Comparison of ENCODE assay signal across 11 mouse cellular contexts in genomic region chr3:90450874-90451273, GRCm38 (mm10). TPM values are rescaled to one million over a fixed set of nuclear protein-coding genes. Genes with fewer than 3 reads are reported as not detected.
DNase-seq lines count a peak whose midpoint lies in the region; ATAC-seq and TF ChIP-seq lines count a peak whose summit lies in the region.
"Had no signal": no experiment of that assay in that cellular context is flagged by ENCODE, and none has a peak within 500 bp of the region (broad histone marks: within the 10 kb centered on the region; RNA-seq: fewer than 3 reads in every experiment).

No protein-coding gene starts in this region.

- no peak for DNase-seq in forebrain, embryonic 14.5 days (ENCODE audit: low spot score)
- no peak for DNase-seq in layer of hippocampus, adult 2 months (ENCODE audit: low spot score in 2 of 2)
- DNase-seq in layer of hippocampus, adult 8-10 months (ENCODE audit: low spot score in 2 of 2) = no peak
- no peak for DNase-seq in cerebellum, postnatal 14 days
- no peak for DNase-seq in gastrocnemius, adult 8-10 months (ENCODE audit: low spot score in 2 of 2)
- DNase-seq: kidney, adult 11 months; left cerebral cortex, postnatal 4 days had no signal

- no peak overlapping the region for H3K4me3 ChIP-seq in forebrain, embryonic 14.5 days (ENCODE audit: low read depth, low read length)
- no peak overlapping the region for H3K4me3 ChIP-seq in forebrain, embryonic 12.5 days (replicated peaks)
- no peak overlapping the region for H3K4me3 ChIP-seq in layer of hippocampus, adult 2 months
- no peak overlapping the region for H3K4me3 ChIP-seq in brown adipose tissue, adult 24 weeks (ENCODE audit: insufficient read depth, low read depth, low read length)
- peak overlapping the region; percentile 31 for H3K4me3 ChIP-seq in liver, embryonic 12.5 days
- H3K4me3 ChIP-seq: forebrain, embryonic 13.5 days had no signal

- peaks cover 3% of the 10 kb centered on the region; the same call in 1 of the 2 replicates for H3K4me1 ChIP-seq in forebrain, embryonic 14.5 days (ENCODE audit: control insufficient read depth, insufficient read depth, low read length)
- H3K4me1 ChIP-seq in forebrain, embryonic 12.5 days = peaks cover 14% of the 10 kb centered on the region
- H3K4me1 ChIP-seq in brown adipose tissue, adult 24 weeks (ENCODE audit: control insufficient read depth, insufficient read depth, insufficient read length, low read length) = peaks cover 19% of the 10 kb centered on the region
- peaks cover 29% of the 10 kb centered on the region for H3K4me1 ChIP-seq in liver, embryonic 12.5 days

- ATAC-seq in forebrain, embryonic 14.5 days = no peak
- ATAC-seq in forebrain, embryonic 12.5 days (ENCODE audit: low FRiP score) = no peak
- ATAC-seq in liver, embryonic 12.5 days = no peak
- ATAC-seq: forebrain, embryonic 13.5 days had no signal

- 45% methylated on average over 12 of the region's 12 CpGs for WGBS in forebrain, embryonic 14.5 days
- 39% methylated on average over 12 of the region's 12 CpGs for WGBS in forebrain, embryonic 12.5 days
- 22% methylated on average over 10 of the region's 12 CpGs for WGBS in liver, embryonic 12.5 days (ENCODE audit: insufficient replicate concordance)

- H3K4me2 ChIP-seq in forebrain, embryonic 14.5 days (ENCODE audit: low read length) = no peak overlapping the region
- no peak overlapping the region for H3K4me2 ChIP-seq in forebrain, embryonic 12.5 days
- H3K4me2 ChIP-seq in liver, embryonic 12.5 days = peak overlapping the region; percentile 56
- H3K4me2 ChIP-seq: forebrain, embryonic 13.5 days had no signal

- H3K36me3 ChIP-seq in forebrain, embryonic 14.5 days (ENCODE audit: control insufficient read depth, insufficient read depth, low read length) = no peaks in the 10 kb centered on the region
- H3K36me3 ChIP-seq in forebrain, embryonic 12.5 days (replicated peaks) = no peaks in the 10 kb centered on the region
- H3K36me3 ChIP-seq in liver, embryonic 12.5 days = no peaks in the 10 kb centered on the region

- H3K27me3 ChIP-seq in forebrain, embryonic 14.5 days (replicated peaks; ENCODE audit: control insufficient read depth, insufficient read depth, low read length) = no peaks in the 10 kb centered on the region
- H3K27me3 ChIP-seq in forebrain, embryonic 12.5 days = peaks cover 7% of the 10 kb centered on the region; the same call in 1 of the 2 replicates
- peaks cover 7% of the 10 kb centered on the region; the same call in 1 of the 2 replicates for H3K27me3 ChIP-seq in liver, embryonic 12.5 days (replicated peaks)
- H3K27me3 ChIP-seq: forebrain, embryonic 13.5 days had no signal

- H3K9ac ChIP-seq in forebrain, embryonic 14.5 days (ENCODE audit: low read length) = 0 out of 2 replicates have a peak overlapping the region, but pooled peaks have one; percentile 17
- H3K9ac ChIP-seq in forebrain, embryonic 12.5 days = no peak overlapping the region
- no peak overlapping the region for H3K9ac ChIP-seq in liver, embryonic 12.5 days
- H3K9ac ChIP-seq: forebrain, embryonic 13.5 days had no signal

- no peak for TF ChIP-seq CTCF in layer of hippocampus, adult 2 months (conservative IDR thresholded peaks at IDR 0.05)

- no peak overlapping the region for H3K27ac ChIP-seq in forebrain, embryonic 14.5 days (ENCODE audit: low read depth, low read length)
- no peak overlapping the region for H3K27ac ChIP-seq in forebrain, embryonic 12.5 days
- peak overlapping the region; percentile 85 for H3K27ac ChIP-seq in layer of hippocampus, adult 2 months
- H3K27ac ChIP-seq in brown adipose tissue, adult 24 weeks (replicated peaks; ENCODE audit: low read depth, low read length) = peak overlapping the region; percentile 11; the same call in 1 of the 2 replicates
- 0 out of 2 replicates have a peak overlapping the region, but pooled peaks have one; percentile 12 for H3K27ac ChIP-seq in liver, embryonic 12.5 days
- H3K27ac ChIP-seq: forebrain, embryonic 13.5 days had no signal

- no peaks in the 10 kb centered on the region for H3K9me3 ChIP-seq in forebrain, embryonic 14.5 days (replicated peaks; ENCODE audit: control insufficient read depth, low read length)
- no peaks in the 10 kb centered on the region for H3K9me3 ChIP-seq in forebrain, embryonic 12.5 days
- no peaks in the 10 kb centered on the region for H3K9me3 ChIP-seq in liver, embryonic 12.5 days (replicated peaks)
- H3K9me3 ChIP-seq: forebrain, embryonic 13.5 days had no signal

RNA-seq across cellular contexts. Expression of gene Npr1, which starts 14.8 kb away (rescaled TPM):
- polyA plus RNA-seq in forebrain, embryonic 14.5 days (2014; fragmentation: Nextera tagmentation; extraction: Ambion mirVana) = 2.5 and 3.4 TPM in 2 replicates
- polyA plus RNA-seq in forebrain, embryonic 12.5 days (2016; fragmentation: Nextera tagmentation; extraction: Ambion mirVana) = 1.6 and 2.2 TPM in 2 replicates
- total RNA-seq in layer of hippocampus, adult 2 months (2021) = 1 to 10 TPM; 6.5 to 7.4 TPM
- total RNA-seq in layer of hippocampus, adult 8-10 months (2022) = 1 to 10 TPM; 5.1 to 6.7 (median 5.8) TPM
- 18.0 and 27.9 TPM in 2 replicates for polyA plus RNA-seq in brown adipose tissue, adult 24 weeks (2012; ENCODE audit: insufficient read depth, insufficient read length, missing spikeins)
- 5.1 and 5.3 TPM in 2 replicates for polyA plus RNA-seq in liver, embryonic 12.5 days (2016; fragmentation: Nextera tagmentation; extraction: Ambion mirVana)
- total RNA-seq in gastrocnemius, adult 8-10 months (2022) = 1 to 10 TPM; 3.8 to 6.9 (median 6.1) TPM

RNA-seq across cellular contexts. Expression of gene Ints3, which starts 17.5 kb away (rescaled TPM):
- polyA plus RNA-seq in forebrain, embryonic 14.5 days (2014; fragmentation: Nextera tagmentation; extraction: Ambion mirVana) = 20.7 and 25.3 TPM in 2 replicates
- 42.8 and 45.1 TPM in 2 replicates for polyA plus RNA-seq in forebrain, embryonic 12.5 days (2016; fragmentation: Nextera tagmentation; extraction: Ambion mirVana)
- 10 to 100 TPM; 74.1 to 75.4 TPM for total RNA-seq in layer of hippocampus, adult 2 months (2021)
- 10 to 100 TPM; 56.4 to 85.0 (median 73.0) TPM for total RNA-seq in layer of hippocampus, adult 8-10 months (2022)
- polyA plus RNA-seq in brown adipose tissue, adult 24 weeks (2012; ENCODE audit: insufficient read depth, insufficient read length, missing spikeins) = 12.6 and 13.2 TPM in 2 replicates
- polyA plus RNA-seq in liver, embryonic 12.5 days (2016; fragmentation: Nextera tagmentation; extraction: Ambion mirVana) = 20.8 and 21.4 TPM in 2 replicates
- 10 to 100 TPM; 14.0 to 16.8 (median 14.8) TPM for total RNA-seq in gastrocnemius, adult 8-10 months (2022)

RNA-seq across cellular contexts. Expression of gene Ilf2, which starts 25.1 kb away (rescaled TPM):
- 266 and 312 TPM in 2 replicates for polyA plus RNA-seq in forebrain, embryonic 14.5 days (2014; fragmentation: Nextera tagmentation; extraction: Ambion mirVana)
- polyA plus RNA-seq in forebrain, embryonic 12.5 days (2016; fragmentation: Nextera tagmentation; extraction: Ambion mirVana) = 351 and 352 TPM in 2 replicates
- 10 to 100 TPM; 85.4 to 88.0 TPM for total RNA-seq in layer of hippocampus, adult 2 months (2021)
- total RNA-seq in layer of hippocampus, adult 8-10 months (2022) = 10 to 100 TPM; 84.2 to 89.7 (median 87.4) TPM
- 30.2 and 30.6 TPM in 2 replicates for polyA plus RNA-seq in brown adipose tissue, adult 24 weeks (2012; ENCODE audit: insufficient read depth, insufficient read length, missing spikeins)
- polyA plus RNA-seq in liver, embryonic 12.5 days (2016; fragmentation: Nextera tagmentation; extraction: Ambion mirVana) = 100 and 103 TPM in 2 replicates
- 10 to 100 TPM; 24.4 to 33.4 (median 26.9) TPM for total RNA-seq in gastrocnemius, adult 8-10 months (2022)

RNA-seq across cellular contexts. Expression of gene Snapin, which starts 40.0 kb away (rescaled TPM):
- 76.7 and 77.3 TPM in 2 replicates for polyA plus RNA-seq in forebrain, embryonic 14.5 days (2014; fragmentation: Nextera tagmentation; extraction: Ambion mirVana)
- polyA plus RNA-seq in forebrain, embryonic 12.5 days (2016; fragmentation: Nextera tagmentation; extraction: Ambion mirVana) = 71.7 and 73.2 TPM in 2 replicates
- total RNA-seq in layer of hippocampus, adult 2 months (2021) = 10 to 100 TPM; 53.4 to 54.5 TPM
- total RNA-seq in layer of hippocampus, adult 8-10 months (2022) = 10 to 100 TPM; 54.7 to 68.9 (median 63.0) TPM
- polyA plus RNA-seq in brown adipose tissue, adult 24 weeks (2012; ENCODE audit: insufficient read depth, insufficient read length, missing spikeins) = 55.5 and 71.6 TPM in 2 replicates
- 24.2 and 27.0 TPM in 2 replicates for polyA plus RNA-seq in liver, embryonic 12.5 days (2016; fragmentation: Nextera tagmentation; extraction: Ambion mirVana)
- 10 to 100 TPM; 77.7 to 93.9 (median 78.5) TPM for total RNA-seq in gastrocnemius, adult 8-10 months (2022)

RNA-seq across cellular contexts. Expression of gene Chtop, which starts 58.4 kb away (rescaled TPM):
- polyA plus RNA-seq in forebrain, embryonic 14.5 days (2014; fragmentation: Nextera tagmentation; extraction: Ambion mirVana) = 137 and 141 TPM in 2 replicates
- polyA plus RNA-seq in forebrain, embryonic 12.5 days (2016; fragmentation: Nextera tagmentation; extraction: Ambion mirVana) = 228 and 238 TPM in 2 replicates
- total RNA-seq in layer of hippocampus, adult 2 months (2021) = 100 to 1,000 TPM; 152 to 153 TPM
- total RNA-seq in layer of hippocampus, adult 8-10 months (2022) = 100 to 1,000 TPM; 146 to 155 (median 153) TPM
- 39.6 and 51.2 TPM in 2 replicates for polyA plus RNA-seq in brown adipose tissue, adult 24 weeks (2012; ENCODE audit: insufficient read depth, insufficient read length, missing spikeins)
- polyA plus RNA-seq in liver, embryonic 12.5 days (2016; fragmentation: Nextera tagmentation; extraction: Ambion mirVana) = 85.7 and 88.1 TPM in 2 replicates
- total RNA-seq in gastrocnemius, adult 8-10 months (2022) = 100 to 1,000 TPM; 112 to 117 (median 114) TPM

Comparison
In these comparisons a context has a peak if more than half of its experiments do, and no peak if none do; other contexts are left out.
1. H3K27ac ChIP-seq: peak in layer of hippocampus, adult 2 months (single experiment), brown adipose tissue, adult 24 weeks (single experiment) and liver, embryonic 12.5 days (single experiment); none in forebrain, embryonic 14.5 days (single experiment) and forebrain, embryonic 12.5 days (single experiment).